In the genomic region with DNA sequence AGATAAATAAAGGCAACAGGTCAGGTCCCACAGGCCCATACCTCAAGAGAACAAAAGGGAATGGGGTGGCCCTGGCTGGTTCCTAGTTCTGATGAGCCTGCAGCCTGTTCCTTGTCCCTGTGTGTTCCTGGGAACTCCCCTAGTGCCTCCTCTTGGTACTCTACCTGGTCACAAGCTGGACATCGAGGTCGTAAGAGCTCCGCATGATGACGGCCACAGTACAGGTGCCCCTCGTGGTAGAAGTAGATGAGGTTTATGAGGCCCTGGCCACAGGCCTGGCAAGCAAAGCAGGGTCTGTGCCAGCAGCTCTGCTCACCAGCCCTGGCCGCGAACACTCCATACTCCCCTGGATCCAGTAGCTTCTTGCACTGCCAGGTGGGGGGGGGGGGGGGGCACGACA, we compare ENCODE assay signal across 10 mouse cellular contexts. TPM values are rescaled to one million over a fixed set of nuclear protein-coding genes. Genes with fewer than 3 reads are reported as not detected.
A peak's percentile ranks its signal among the peaks of the same experiment; 100 is the strongest.
DNase-seq lines count a peak whose midpoint lies in the region; ATAC-seq and TF ChIP-seq lines count a peak whose summit lies in the region.
"Had no signal": no experiment of that assay in that cellular context is flagged by ENCODE, and none has a peak within 500 bp of the region (broad histone marks: within the 10 kb centered on the region; RNA-seq: fewer than 3 reads in every experiment).

No protein-coding gene starts in this region.

- no peaks in the 10 kb centered on the region for H3K27me3 ChIP-seq in intestine, embryonic 14.5 days (replicated peaks; ENCODE audit: control insufficient read depth, insufficient read depth, low read length)
- H3K27me3 ChIP-seq in intestine, postnatal 0 days (replicated peaks; ENCODE audit: control insufficient read depth, insufficient read depth, low read length) = no peaks in the 10 kb centered on the region
- peaks cover 13% of the 10 kb centered on the region for H3K27me3 ChIP-seq in embryonic facial prominence, embryonic 13.5 days
- no peaks in the 10 kb centered on the region for H3K27me3 ChIP-seq in forebrain, embryonic 15.5 days
- no peaks in the 10 kb centered on the region for H3K27me3 ChIP-seq in midbrain, embryonic 11.5 days (ENCODE audit: control insufficient read depth, insufficient read depth, low read length)

- H3K27ac ChIP-seq in intestine, embryonic 14.5 days (ENCODE audit: low read depth) = no peak overlapping the region
- no peak overlapping the region for H3K27ac ChIP-seq in intestine, postnatal 0 days (ENCODE audit: low read depth, low read length)
- H3K27ac ChIP-seq in embryonic facial prominence, embryonic 13.5 days = no peak overlapping the region
- no peak overlapping the region for H3K27ac ChIP-seq in forebrain, embryonic 15.5 days (replicated peaks)
- H3K27ac ChIP-seq in midbrain, embryonic 11.5 days (ENCODE audit: low read depth, low read length) = no peak overlapping the region

- H3K9me3 ChIP-seq in intestine, embryonic 14.5 days (ENCODE audit: control insufficient read depth, low read length) = no peaks in the 10 kb centered on the region
- H3K9me3 ChIP-seq in intestine, postnatal 0 days (ENCODE audit: control insufficient read depth) = no peaks in the 10 kb centered on the region
- H3K9me3 ChIP-seq in embryonic facial prominence, embryonic 13.5 days = no peaks in the 10 kb centered on the region
- no peaks in the 10 kb centered on the region for H3K9me3 ChIP-seq in forebrain, embryonic 15.5 days
- H3K9me3 ChIP-seq in midbrain, embryonic 11.5 days (ENCODE audit: control insufficient read depth, low read length) = no peaks in the 10 kb centered on the region

- TF ChIP-seq CTCF in intestine, postnatal 0 days (IDR thresholded peaks at IDR 0.05; ENCODE audit: low read depth) = no peak

- WGBS in intestine, embryonic 14.5 days = 80% methylated on average over 6 of the region's 8 CpGs
- WGBS in intestine, postnatal 0 days = 87% methylated on average over 8 of the region's 8 CpGs
- WGBS in embryonic facial prominence, embryonic 13.5 days = 81% methylated on average over 8 of the region's 8 CpGs
- WGBS in forebrain, embryonic 15.5 days = 77% methylated on average over 8 of the region's 8 CpGs
- WGBS in midbrain, embryonic 11.5 days = 81% methylated on average over 8 of the region's 8 CpGs

- H3K36me3 ChIP-seq in intestine, embryonic 14.5 days (ENCODE audit: control insufficient read depth, insufficient read depth, low read length) = peaks cover 15% of the 10 kb centered on the region
- peaks cover under 1% of the 10 kb centered on the region; the same call in 1 of the 2 replicates for H3K36me3 ChIP-seq in intestine, postnatal 0 days (ENCODE audit: control insufficient read depth, insufficient read depth)
- H3K36me3 ChIP-seq in embryonic facial prominence, embryonic 13.5 days = peaks cover 12% of the 10 kb centered on the region
- peaks cover 3% of the 10 kb centered on the region; the same call in 1 of the 2 replicates for H3K36me3 ChIP-seq in forebrain, embryonic 15.5 days
- no peaks in the 10 kb centered on the region for H3K36me3 ChIP-seq in midbrain, embryonic 11.5 days (ENCODE audit: control insufficient read depth, insufficient read depth, low read length)

- intact Hi-C loops in left cerebral cortex, postnatal 4 days (cut with DNase I) = no loop called here

- H3K4me3 ChIP-seq in intestine, embryonic 14.5 days (ENCODE audit: low read depth, low read length) = no peak overlapping the region
- H3K4me3 ChIP-seq in intestine, postnatal 0 days (ENCODE audit: low read depth, low read length) = no peak overlapping the region
- H3K4me3 ChIP-seq in embryonic facial prominence, embryonic 13.5 days = peak overlapping the region; percentile 89
- peak overlapping the region; percentile 78; the same call in 1 of the 2 replicates for H3K4me3 ChIP-seq in forebrain, embryonic 15.5 days
- H3K4me3 ChIP-seq in midbrain, embryonic 11.5 days (ENCODE audit: low read depth, low read length) = no peak overlapping the region

- no peak for DNase-seq in intestine, embryonic 14.5 days (ENCODE audit: low spot score)
- DNase-seq in midbrain, embryonic 11.5 days (ENCODE audit: low spot score, missing footprints) = no peak
- DNase-seq in left cerebral cortex, postnatal 4 days = no peak
- no peak for DNase-seq in left cerebral cortex, adult 18-20 months (ENCODE audit: low spot score in 2 of 2)
- no peak for DNase-seq in embryo, embryonic 11 days

- H3K4me1 ChIP-seq in intestine, embryonic 14.5 days (replicated peaks; ENCODE audit: control insufficient read depth, insufficient read depth, low read length) = peaks cover 15% of the 10 kb centered on the region; the same call in 1 of the 2 replicates
- peaks cover 8% of the 10 kb centered on the region for H3K4me1 ChIP-seq in intestine, postnatal 0 days (replicated peaks; ENCODE audit: control insufficient read depth, insufficient read depth, low read length)
- H3K4me1 ChIP-seq in embryonic facial prominence, embryonic 13.5 days = peaks cover 34% of the 10 kb centered on the region
- peaks cover 26% of the 10 kb centered on the region for H3K4me1 ChIP-seq in forebrain, embryonic 15.5 days
- H3K4me1 ChIP-seq in midbrain, embryonic 11.5 days (ENCODE audit: control insufficient read depth, insufficient read depth, low read length) = peaks cover 22% of the 10 kb centered on the region

- ATAC-seq in intestine, embryonic 14.5 days (replicated peaks; ENCODE audit: low FRiP score, low TSS enrichment, low read depth) = no peak
- no peak for ATAC-seq in intestine, postnatal 0 days
- ATAC-seq in embryonic facial prominence, embryonic 13.5 days (ENCODE audit: insufficient number of reproducible peaks, insufficient read depth, low FRiP score, low TSS enrichment, low read depth) = no peak
- ATAC-seq in forebrain, embryonic 15.5 days (replicated peaks) = no peak
- ATAC-seq in midbrain, embryonic 11.5 days (ENCODE audit: low FRiP score) = no peak
- ATAC-seq: inflammation-experienced regulatory T-cells, adult 6 months had no signal

- H3K4me2 ChIP-seq in intestine, embryonic 14.5 days (ENCODE audit: low read length) = peak overlapping the region; percentile 95; the same call in 1 of the 2 replicates
- H3K4me2 ChIP-seq in intestine, postnatal 0 days (replicated peaks; ENCODE audit: low read depth) = no peak overlapping the region; the same call in 1 of the 2 replicates
- H3K4me2 ChIP-seq in embryonic facial prominence, embryonic 13.5 days = peak overlapping the region; percentile 98
- peak overlapping the region; percentile 92; the same call in 1 of the 2 replicates for H3K4me2 ChIP-seq in forebrain, embryonic 15.5 days (replicated peaks)
- H3K4me2 ChIP-seq in midbrain, embryonic 11.5 days = peak overlapping the region; percentile 89

- H3K9ac ChIP-seq in intestine, embryonic 14.5 days (ENCODE audit: low read length) = no peak overlapping the region
- H3K9ac ChIP-seq in intestine, postnatal 0 days (ENCODE audit: low read depth, low read length) = no peak overlapping the region
- no peak overlapping the region for H3K9ac ChIP-seq in embryonic facial prominence, embryonic 13.5 days
- H3K9ac ChIP-seq in forebrain, embryonic 15.5 days (replicated peaks) = no peak overlapping the region
- no peak overlapping the region for H3K9ac ChIP-seq in midbrain, embryonic 11.5 days (ENCODE audit: low read length)

RNA-seq across cellular contexts. Expression of a gene that starts 1.1 kb away (rescaled TPM):
- 4.8 and 5.3 TPM in 2 replicates for polyA plus RNA-seq in intestine, embryonic 14.5 days (2014; fragmentation: Nextera tagmentation; extraction: Ambion mirVana)
- polyA plus RNA-seq in intestine, postnatal 0 days (2015; fragmentation: Nextera tagmentation; extraction: Ambion mirVana) = 2.9 TPM in 2 replicates
- 7.5 TPM in 2 replicates for polyA plus RNA-seq in embryonic facial prominence, embryonic 13.5 days (2015; fragmentation: Nextera tagmentation; extraction: Ambion mirVana)
- polyA plus RNA-seq in forebrain, embryonic 15.5 days (2015; fragmentation: Nextera tagmentation; extraction: Ambion mirVana) = 18.0 and 23.2 TPM in 2 replicates
- polyA plus RNA-seq in midbrain, embryonic 11.5 days (2014; fragmentation: Nextera tagmentation; extraction: Ambion mirVana) = 7.0 and 9.3 TPM in 2 replicates
- 10 to 100 TPM; 32.4 to 35.4 TPM for total RNA-seq in left cerebral cortex, postnatal 4 days (2021)
- total RNA-seq in left cerebral cortex, adult 18-20 months (2021) = 10 to 100 TPM; 32.2 to 37.0 TPM
- polyA plus RNA-seq: inflammation-experienced regulatory T-cells, adult 6 months had no signal

RNA-seq across cellular contexts. Expression of a gene that starts 1.7 kb away (rescaled TPM):
- polyA plus RNA-seq in intestine, embryonic 14.5 days (2014; fragmentation: Nextera tagmentation; extraction: Ambion mirVana) = 455 and 463 TPM in 2 replicates
- polyA plus RNA-seq in intestine, postnatal 0 days (2015; fragmentation: Nextera tagmentation; extraction: Ambion mirVana) = 384 and 398 TPM in 2 replicates
- polyA plus RNA-seq in embryonic facial prominence, embryonic 13.5 days (2015; fragmentation: Nextera tagmentation; extraction: Ambion mirVana) = 412 and 418 TPM in 2 replicates
- polyA plus RNA-seq in forebrain, embryonic 15.5 days (2015; fragmentation: Nextera tagmentation; extraction: Ambion mirVana) = 258 and 266 TPM in 2 replicates
- 359 and 375 TPM in 2 replicates for polyA plus RNA-seq in midbrain, embryonic 11.5 days (2014; fragmentation: Nextera tagmentation; extraction: Ambion mirVana)
- total RNA-seq in left cerebral cortex, postnatal 4 days (2021) = 100 to 1,000 TPM; 179 to 192 TPM
- 100 to 1,000 TPM; 205 to 227 TPM for total RNA-seq in left cerebral cortex, adult 18-20 months (2021)

RNA-seq across cellular contexts. Expression of a gene that starts 4.4 kb away (rescaled TPM):
- 0.90 and 1.4 TPM in 2 replicates for polyA plus RNA-seq in intestine, embryonic 14.5 days (2014; fragmentation: Nextera tagmentation; extraction: Ambion mirVana)
- polyA plus RNA-seq in intestine, postnatal 0 days (2015; fragmentation: Nextera tagmentation; extraction: Ambion mirVana) = 0.12 TPM in 1 of 2 replicates, not detected in the other
- 0.39 and 0.54 TPM in 2 replicates for polyA plus RNA-seq in embryonic facial prominence, embryonic 13.5 days (2015; fragmentation: Nextera tagmentation; extraction: Ambion mirVana)
- 0.33 and 0.73 TPM in 2 replicates for polyA plus RNA-seq in forebrain, embryonic 15.5 days (2015; fragmentation: Nextera tagmentation; extraction: Ambion mirVana)
- 1.7 and 2.3 TPM in 2 replicates for polyA plus RNA-seq in midbrain, embryonic 11.5 days (2014; fragmentation: Nextera tagmentation; extraction: Ambion mirVana)
- 1 to 10 TPM; 3.6 to 7.4 TPM for total RNA-seq in left cerebral cortex, postnatal 4 days (2021)
- total RNA-seq in left cerebral cortex, adult 18-20 months (2021) = 1 to 10 TPM; 4.1 to 5.3 TPM
- polyA plus RNA-seq: inflammation-experienced regulatory T-cells, adult 6 months had no signal

RNA-seq across cellular contexts. Expression of a gene that starts 4.6 kb away (rescaled TPM):
- polyA plus RNA-seq in intestine, embryonic 14.5 days (2014; fragmentation: Nextera tagmentation; extraction: Ambion mirVana) = 0.52 and 0.53 TPM in 2 replicates
- polyA plus RNA-seq in intestine, postnatal 0 days (2015; fragmentation: Nextera tagmentation; extraction: Ambion mirVana) = 0.33 and 0.64 TPM in 2 replicates
- 0.60 and 0.91 TPM in 2 replicates for polyA plus RNA-seq in embryonic facial prominence, embryonic 13.5 days (2015; fragmentation: Nextera tagmentation; extraction: Ambion mirVana)
- polyA plus RNA-seq in forebrain, embryonic 15.5 days (2015; fragmentation: Nextera tagmentation; extraction: Ambion mirVana) = 0.88 and 0.97 TPM in 2 replicates
- 0.72 and 2.1 TPM in 2 replicates for polyA plus RNA-seq in midbrain, embryonic 11.5 days (2014; fragmentation: Nextera tagmentation; extraction: Ambion mirVana)
- total RNA-seq in left cerebral cortex, postnatal 4 days (2021) = 1 to 10 TPM; 2.4 to 6.8 TPM
- total RNA-seq in left cerebral cortex, adult 18-20 months (2021) = 1 to 10 TPM; 2.5 to 4.5 TPM
- polyA plus RNA-seq: inflammation-experienced regulatory T-cells, adult 6 months had no signal

RNA-seq across cellular contexts. Expression of a gene that starts 36.7 kb away (rescaled TPM):
- 2.1 and 2.6 TPM in 2 replicates for polyA plus RNA-seq in intestine, embryonic 14.5 days (2014; fragmentation: Nextera tagmentation; extraction: Ambion mirVana)
- polyA plus RNA-seq in intestine, postnatal 0 days (2015; fragmentation: Nextera tagmentation; extraction: Ambion mirVana) = 7.4 and 24.6 TPM in 2 replicates
- not detected in 2 replicates for polyA plus RNA-seq in embryonic facial prominence, embryonic 13.5 days (2015; fragmentation: Nextera tagmentation; extraction: Ambion mirVana)
- not detected in 2 replicates for polyA plus RNA-seq in forebrain, embryonic 15.5 days (2015; fragmentation: Nextera tagmentation; extraction: Ambion mirVana)
- polyA plus RNA-seq in midbrain, embryonic 11.5 days (2014; fragmentation: Nextera tagmentation; extraction: Ambion mirVana) = not detected in 2 replicates
- total RNA-seq in left cerebral cortex, postnatal 4 days (2021) = not detected
- not detected for total RNA-seq in left cerebral cortex, adult 18-20 months (2021)
- total RNA-seq: left cerebral cortex, postnatal 36 days had no signal
- polyA plus RNA-seq: inflammation-experienced regulatory T-cells, adult 6 months had no signal

Comparison
In these comparisons a context has a peak if more than half of its experiments do, and no peak if none do; other contexts are left out.
1. H3K4me3 ChIP-seq: peak in embryonic facial prominence, embryonic 13.5 days (single experiment) and forebrain, embryonic 15.5 days (single experiment); none in intestine, embryonic 14.5 days (single experiment), intestine, postnatal 0 days (single experiment) and midbrain, embryonic 11.5 days (single experiment).